Mouse (Mus musculus) left cerebral cortex, adult 8-10 months (tissue): Measurements from ENCODE around the gene Gsx2. TPM values are rescaled to one million over a fixed set of nuclear protein-coding genes. Genes with fewer than 3 reads are reported as not detected.

Experiments used
- DNase-seq, 2 experiments: peaks; one replicate each; pipeline ENCODE4 v3.0.0; 2022; ENCODE audit warnings: low spot score in 2 of 2
- total RNA-seq, 4 experiments: library from RNA; stranded (reverse); gene quantifications; 2 replicates each; pipeline ENCODE4 v1.2.4; 2022

Gsx2 gene
- total RNA-seq, 4 experiments from 2014 or later: 0.37 to 0.53 (median 0.39) TPM; not detected in 1

GRCm38 (mm10) chr5:75076326-75077050 lies 1.1 kb downstream of the Gsx2 start:
- DNase-seq: no peak

DNA sequence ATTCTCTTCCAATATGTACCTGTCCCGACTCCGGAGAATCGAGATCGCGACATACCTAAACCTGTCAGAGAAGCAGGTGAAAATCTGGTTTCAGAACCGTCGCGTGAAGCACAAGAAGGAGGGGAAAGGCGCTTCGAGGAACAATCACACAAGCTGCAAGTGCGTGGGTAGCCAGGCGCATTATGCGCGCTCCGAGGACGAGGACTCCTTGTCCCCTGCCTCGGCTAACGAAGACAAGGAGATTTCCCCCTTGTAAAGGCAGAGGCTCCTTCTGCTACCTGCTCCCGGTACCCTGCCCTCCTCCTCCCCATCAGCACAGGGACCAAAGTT lies 1.6 kb downstream of the Gsx2 start:
- no peak for DNase-seq

DNA sequence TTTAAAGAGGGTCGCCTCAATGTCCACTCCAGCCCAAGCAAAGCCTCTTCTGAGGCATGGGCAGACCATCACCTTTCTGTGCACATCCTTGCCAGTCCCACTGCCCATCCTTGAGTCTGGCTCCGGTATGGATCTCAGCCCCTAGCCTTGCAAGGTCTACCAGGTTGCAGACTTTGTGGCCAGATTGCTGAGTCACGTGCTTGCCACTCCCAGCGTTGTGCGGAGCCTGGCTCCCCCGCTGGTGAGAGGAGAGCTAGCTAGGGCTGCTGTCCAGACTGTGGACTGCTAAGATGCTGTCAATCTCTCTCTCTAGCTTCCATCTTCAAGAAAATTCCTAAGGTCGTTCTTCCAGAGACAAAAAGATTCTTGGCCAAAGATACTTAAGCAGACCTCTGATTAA lies 4.2 kb downstream of the Gsx2 start:
- no peak for DNase-seq

DNA sequence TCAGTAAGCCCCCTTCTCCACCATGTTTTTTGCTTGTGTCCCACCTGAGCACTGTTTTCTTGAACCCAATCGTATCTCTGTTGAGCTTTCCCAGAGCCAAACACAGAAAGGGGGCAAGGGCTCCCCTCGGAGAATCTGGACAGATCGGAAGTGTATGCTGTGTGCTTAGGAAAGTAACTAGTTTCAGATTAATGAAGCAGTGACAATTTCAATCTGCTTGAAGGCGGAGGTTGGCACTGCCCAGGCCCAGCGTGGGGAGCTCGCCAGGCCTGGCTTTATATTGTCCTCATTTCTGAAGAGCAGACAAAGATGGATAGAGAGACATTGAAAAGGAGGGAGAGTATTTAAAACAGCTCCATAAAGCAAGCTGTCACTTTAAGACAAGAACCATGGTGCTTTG lies 7.0 kb downstream of the Gsx2 start:
- no peak for DNase-seq

DNA sequence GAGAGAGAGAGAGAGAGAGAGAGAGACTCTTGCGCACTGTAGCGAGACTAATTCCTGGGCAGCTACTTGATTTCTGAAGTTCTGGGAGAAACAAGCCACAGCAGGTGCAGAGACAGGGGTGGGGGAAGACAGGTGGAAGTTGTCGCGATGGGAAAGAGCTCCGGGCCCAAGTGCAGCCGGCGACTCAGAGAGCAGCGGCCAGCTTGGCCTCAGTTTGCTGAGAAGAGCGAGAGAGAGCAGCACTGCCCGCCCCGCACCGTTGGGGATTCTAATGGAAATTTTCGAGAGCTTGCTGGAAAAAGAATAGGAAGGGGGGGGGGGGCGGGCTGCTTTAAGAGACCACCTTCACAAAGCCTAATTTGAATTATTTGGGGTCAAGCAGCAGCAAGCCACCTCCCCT lies 7.7 kb downstream of the Gsx2 start:
- no peak for DNase-seq

GRCm38 (mm10) chr5:75083591-75084392 lies 8.4 kb downstream of the Gsx2 start:
- DNase-seq: no peak

DNA sequence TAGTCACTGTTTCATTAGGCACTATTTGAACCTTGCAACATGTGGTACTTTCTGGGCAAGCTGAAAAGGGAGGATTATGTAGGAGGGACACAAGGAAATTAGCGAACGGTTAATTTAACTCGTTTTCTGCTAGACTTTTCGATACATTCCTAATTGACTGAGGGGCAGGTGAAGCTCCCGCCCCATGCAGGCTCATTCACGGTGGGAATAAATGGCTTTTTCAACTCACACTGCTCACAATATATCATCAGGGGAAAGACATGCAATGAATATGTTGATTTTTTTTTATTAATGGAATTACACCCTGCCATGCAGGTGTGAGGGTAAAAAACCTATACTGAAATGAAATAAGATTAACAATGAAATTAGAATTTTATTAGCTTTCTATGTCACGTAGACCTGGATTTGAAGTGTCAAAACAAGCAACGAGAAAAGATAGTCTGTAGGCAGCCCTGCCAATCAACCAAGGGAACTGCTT lies 9.0 kb downstream of the Gsx2 start:
- no peak for DNase-seq

DNA sequence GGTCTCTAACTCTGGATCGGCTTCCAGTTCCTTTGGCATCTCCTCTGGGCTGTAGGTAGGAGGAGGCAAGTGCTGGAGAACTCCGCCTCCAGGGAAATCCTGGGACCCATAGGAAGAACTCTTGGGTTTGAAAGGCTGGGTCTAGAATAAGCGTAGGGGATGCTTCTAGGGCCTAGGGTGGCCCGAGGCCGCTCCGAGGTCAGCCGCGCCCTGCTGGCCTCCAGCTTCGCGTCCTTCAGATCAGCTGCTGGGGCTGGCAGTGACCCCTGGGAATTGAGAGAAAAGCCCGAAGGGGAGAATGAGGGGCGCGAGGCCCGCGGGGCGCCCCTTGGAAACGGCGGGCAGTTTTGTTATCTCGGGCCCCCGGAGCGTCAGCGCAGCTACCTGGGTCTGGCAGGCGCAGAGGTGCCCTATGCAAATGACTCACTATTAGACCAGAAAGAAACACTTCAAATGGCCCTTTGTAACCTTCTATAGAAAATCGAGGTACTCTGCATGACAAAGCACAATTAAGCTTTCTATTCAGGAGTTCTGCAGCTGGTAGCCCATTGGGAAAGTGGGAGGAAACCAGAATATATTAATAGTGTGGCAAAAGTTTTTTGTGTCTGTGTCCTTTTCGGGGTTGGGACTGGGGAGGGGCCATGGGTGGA lies 9.6 kb downstream of the Gsx2 start:
- no peak for DNase-seq

DNA sequence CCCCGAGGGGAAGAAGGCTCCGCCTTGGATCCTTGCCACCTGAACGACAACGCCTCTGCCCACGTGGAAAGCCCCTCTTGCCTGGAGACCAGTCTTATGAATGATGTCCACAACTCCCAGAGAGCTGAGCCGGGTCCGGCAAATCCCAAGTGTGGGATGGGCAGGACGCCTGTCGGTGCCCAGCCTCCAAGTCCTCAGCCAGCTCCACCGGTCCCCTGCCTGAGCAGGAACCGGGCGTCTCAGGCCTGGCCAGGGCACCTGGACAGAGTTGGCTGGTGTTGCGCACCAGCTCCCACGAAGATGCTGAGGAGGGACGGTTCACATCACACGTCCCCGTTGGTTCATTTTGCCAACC lies 10.1 kb downstream of the Gsx2 start:
- DNase-seq: no peak

GRCm38 (mm10) chr5:75085906-75086305 lies 10.5 kb downstream of the Gsx2 start:
- DNase-seq: no peak

DNA sequence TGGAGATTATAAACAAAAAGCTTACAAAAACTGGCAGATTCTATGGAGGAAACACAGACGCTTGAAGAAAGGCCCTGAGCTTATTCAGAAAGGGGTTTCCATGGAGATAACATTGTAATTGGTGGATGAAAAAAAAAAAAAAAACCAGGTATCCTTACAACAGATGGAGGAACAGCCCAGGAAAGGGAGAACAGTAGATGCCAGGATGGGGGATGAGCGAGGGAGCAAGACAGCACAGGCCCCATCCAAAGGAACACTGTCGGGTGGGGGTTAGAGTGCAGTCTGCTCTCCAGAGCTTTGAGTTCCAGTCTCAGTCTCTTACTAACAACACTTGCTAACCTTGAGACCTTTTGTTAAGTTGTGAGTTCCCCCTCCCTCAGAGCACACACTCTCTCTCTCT lies 31.1 kb downstream of the Gsx2 start:
- DNase-seq: no peak

- DNase-seq: no peak
These were observed 34.0 kb downstream of the Gsx2 start for GRCm38 (mm10) chr5:75109368-75109767.

DNA sequence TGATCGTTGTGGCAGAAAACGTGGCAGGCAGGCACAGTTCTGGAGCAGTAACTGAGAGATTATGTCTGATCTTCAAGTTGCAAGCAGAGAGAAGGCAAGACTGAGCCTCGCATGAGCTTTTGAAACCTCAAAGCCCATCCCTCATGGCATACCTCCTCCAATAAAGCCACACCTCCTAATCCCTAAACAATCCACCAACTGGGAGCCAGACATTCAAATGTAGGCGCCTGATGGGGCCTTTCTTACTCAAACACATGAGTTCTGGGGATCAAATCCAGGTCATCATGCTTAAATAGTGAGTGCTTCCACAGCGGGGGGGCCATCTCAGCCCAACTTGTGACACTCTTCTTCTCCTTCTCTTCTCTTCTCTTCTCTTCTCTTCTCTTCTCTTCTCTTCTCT lies 36.4 kb downstream of the Gsx2 start:
- DNase-seq: no peak

DNA sequence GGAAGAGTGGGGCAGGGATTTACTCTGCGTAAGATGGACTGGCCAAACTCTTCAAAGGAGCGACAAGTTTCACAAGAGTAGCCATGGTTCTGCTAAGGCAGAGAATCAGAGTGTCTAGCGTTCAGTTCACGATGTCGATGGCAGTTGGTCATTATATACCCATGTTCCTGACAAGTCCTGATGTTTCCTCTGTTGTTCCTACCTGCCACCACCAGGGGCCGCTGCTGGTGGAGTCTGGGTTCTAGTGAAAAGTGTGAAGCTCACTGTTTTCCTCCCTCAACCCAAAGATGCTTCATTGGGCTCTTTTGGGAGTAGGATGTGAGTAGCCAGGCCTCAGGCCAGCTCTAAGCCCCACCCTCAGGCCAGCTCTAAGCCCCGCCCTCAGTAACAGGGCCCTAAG lies 43.4 kb downstream of the Gsx2 start:
- no peak for DNase-seq

GRCm38 (mm10) chr5:75121646-75122045 lies 46.2 kb downstream of the Gsx2 start:
- DNase-seq: no peak

Other genes with a start within 250 kb of the Gsx2 start
- 10 to 100 TPM; 13.1 to 17.3 (median 15.2) TPM for gene Chic2, start 30.8 kb upstream of the Gsx2 start, total RNA-seq
- 10 to 100 TPM; 36.1 to 41.1 (median 40.3) TPM for gene Pdgfra, start 76.7 kb downstream of the Gsx2 start, total RNA-seq